Mouse (Mus musculus): Measurements from ENCODE around the gene Tshz2. TPM values are rescaled to one million over a fixed set of nuclear protein-coding genes. Genes with fewer than 3 reads are reported as not detected.

Tshz2 gene
- polyA plus RNA-seq, 1 experiment: not detected

- no peak overlapping the region for H3ac ChIP-seq (ENCODE audit: control insufficient read depth, insufficient read length, low read depth)
- H3K27me3 ChIP-seq (ENCODE audit: control insufficient read depth, insufficient read depth, insufficient read length): no peaks in the 10 kb centered on the region
- H3K79me3 ChIP-seq (ENCODE audit: low read depth): no peaks in the 10 kb centered on the region
- no peak overlapping the region for H3K4me3 ChIP-seq (ENCODE audit: insufficient read depth, poor library complexity, severe bottlenecking)
- H3K79me2 ChIP-seq (ENCODE audit: control insufficient read depth, insufficient read depth): no peaks in the 10 kb centered on the region
- H3K36me3 ChIP-seq (ENCODE audit: control insufficient read depth, insufficient read depth): no peaks in the 10 kb centered on the region
- TF ChIP-seq FOSL1 (IDR thresholded peaks at IDR 0.05; ENCODE audit: insufficient read depth, low read length, poor library complexity, severe bottlenecking) (no peak), MYOD1 (IDR thresholded peaks at IDR 0.05; ENCODE audit: control insufficient read depth, insufficient read length, low read depth) (no peak), USF1 (IDR thresholded peaks at IDR 0.05; ENCODE audit: low read depth) (no peak), CTCF (IDR thresholded peaks at IDR 0.05; ENCODE audit: control insufficient read depth, insufficient read depth, insufficient read length) (no peak), MYOG (IDR thresholded peaks at IDR 0.05; ENCODE audit: control insufficient read depth, extremely low read depth, insufficient read length) (no peak), CEBPB (IDR thresholded peaks at IDR 0.05; ENCODE audit: low read depth) (no peak), MAX (IDR thresholded peaks at IDR 0.05) (no peak)
Observed at GRCm38 (mm10) chr2:170037346-170037745, 404.5 kb downstream of the Tshz2 start.

- TF ChIP-seq CEBPB (IDR thresholded peaks at IDR 0.05; ENCODE audit: low read depth): no peak
- no peak for TF ChIP-seq FOSL1 (IDR thresholded peaks at IDR 0.05; ENCODE audit: insufficient read depth, low read length, poor library complexity, severe bottlenecking)
- no peak for TF ChIP-seq MYOD1 (IDR thresholded peaks at IDR 0.05; ENCODE audit: control insufficient read depth, insufficient read length, low read depth)
- no peak for TF ChIP-seq USF1 (IDR thresholded peaks at IDR 0.05; ENCODE audit: low read depth)
- TF ChIP-seq MAX (IDR thresholded peaks at IDR 0.05): no peak
- TF ChIP-seq MYOG (IDR thresholded peaks at IDR 0.05; ENCODE audit: control insufficient read depth, extremely low read depth, insufficient read length): no peak
- no peak for TF ChIP-seq CTCF (IDR thresholded peaks at IDR 0.05; ENCODE audit: control insufficient read depth, insufficient read depth, insufficient read length)
- H3K4me3 ChIP-seq (ENCODE audit: insufficient read depth, poor library complexity, severe bottlenecking): no peak overlapping the region
- no peaks in the 10 kb centered on the region for H3K36me3 ChIP-seq (ENCODE audit: control insufficient read depth, insufficient read depth)
- H3K27me3 ChIP-seq (ENCODE audit: control insufficient read depth, insufficient read depth, insufficient read length): no peaks in the 10 kb centered on the region
- no peaks in the 10 kb centered on the region for H3K79me2 ChIP-seq (ENCODE audit: control insufficient read depth, insufficient read depth)
- H3K79me3 ChIP-seq (ENCODE audit: low read depth): no peaks in the 10 kb centered on the region
- H3ac ChIP-seq (ENCODE audit: control insufficient read depth, insufficient read length, low read depth): no peak overlapping the region
Observed at GRCm38 (mm10) chr2:170039772-170040171, 407.0 kb downstream of the Tshz2 start.

GRCm38 (mm10) chr2:170041101-170041500, 408.3 kb downstream of the Tshz2 start:
- no peak overlapping the region for H3K4me3 ChIP-seq (ENCODE audit: insufficient read depth, poor library complexity, severe bottlenecking)
- no peaks in the 10 kb centered on the region for H3K79me2 ChIP-seq (ENCODE audit: control insufficient read depth, insufficient read depth)
- no peaks in the 10 kb centered on the region for H3K36me3 ChIP-seq (ENCODE audit: control insufficient read depth, insufficient read depth)
- TF ChIP-seq USF1 (IDR thresholded peaks at IDR 0.05; ENCODE audit: low read depth): no peak
- TF ChIP-seq MYOG (IDR thresholded peaks at IDR 0.05; ENCODE audit: control insufficient read depth, extremely low read depth, insufficient read length): no peak
- TF ChIP-seq CEBPB (IDR thresholded peaks at IDR 0.05; ENCODE audit: low read depth): no peak
- no peak for TF ChIP-seq MAX (IDR thresholded peaks at IDR 0.05)
- TF ChIP-seq MYOD1 (IDR thresholded peaks at IDR 0.05; ENCODE audit: control insufficient read depth, insufficient read length, low read depth): no peak
- TF ChIP-seq FOSL1 (IDR thresholded peaks at IDR 0.05; ENCODE audit: insufficient read depth, low read length, poor library complexity, severe bottlenecking): no peak
- no peak for TF ChIP-seq CTCF (IDR thresholded peaks at IDR 0.05; ENCODE audit: control insufficient read depth, insufficient read depth, insufficient read length)
- H3K27me3 ChIP-seq (ENCODE audit: control insufficient read depth, insufficient read depth, insufficient read length): no peaks in the 10 kb centered on the region
- no peaks in the 10 kb centered on the region for H3K79me3 ChIP-seq (ENCODE audit: low read depth)
- H3ac ChIP-seq (ENCODE audit: control insufficient read depth, insufficient read length, low read depth): no peak overlapping the region

DNA sequence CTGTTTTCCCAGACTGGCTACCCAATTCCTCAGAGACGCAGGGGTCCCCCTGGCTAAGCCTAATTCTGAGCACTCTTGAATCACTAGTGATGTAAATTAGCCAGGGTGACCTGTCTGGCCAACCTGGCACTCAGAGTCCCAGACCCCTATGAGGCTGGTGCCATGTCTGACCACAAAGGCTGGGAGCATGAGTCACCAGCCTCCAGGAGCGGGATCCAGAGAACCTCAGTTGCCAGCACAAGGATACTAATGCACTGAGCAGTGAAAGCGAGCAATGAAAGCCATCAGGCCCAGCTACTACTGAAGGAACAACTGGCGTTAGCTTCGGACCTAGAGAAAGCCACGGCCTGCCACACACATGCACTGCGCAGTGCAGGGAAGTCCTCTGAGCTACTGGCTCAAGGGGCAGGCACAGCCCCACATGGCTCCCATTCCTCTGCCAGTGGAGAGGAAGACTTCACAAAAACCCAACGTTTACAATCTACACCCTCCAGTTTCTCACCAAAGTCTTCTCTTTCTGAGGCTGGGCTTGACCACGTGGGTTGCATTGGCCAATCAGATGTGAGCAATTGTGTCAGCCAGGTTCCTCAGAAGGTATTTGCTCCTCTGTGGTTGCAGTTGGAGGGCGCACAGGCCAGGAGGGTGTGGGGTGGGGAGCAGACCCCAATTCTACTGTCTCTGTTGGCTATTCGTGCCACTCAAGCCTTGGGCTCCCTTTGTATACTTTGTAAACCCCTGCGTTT, 409.8 kb downstream of the Tshz2 start:
- no peak overlapping the region for H3K4me3 ChIP-seq (ENCODE audit: insufficient read depth, poor library complexity, severe bottlenecking)
- no peaks in the 10 kb centered on the region for H3K79me3 ChIP-seq (ENCODE audit: low read depth)
- H3ac ChIP-seq (ENCODE audit: control insufficient read depth, insufficient read length, low read depth): no peak overlapping the region
- H3K79me2 ChIP-seq (ENCODE audit: control insufficient read depth, insufficient read depth): no peaks in the 10 kb centered on the region
- no peaks in the 10 kb centered on the region for H3K27me3 ChIP-seq (ENCODE audit: control insufficient read depth, insufficient read depth, insufficient read length)
- no peaks in the 10 kb centered on the region for H3K36me3 ChIP-seq (ENCODE audit: control insufficient read depth, insufficient read depth)
- no peak for TF ChIP-seq CTCF (IDR thresholded peaks at IDR 0.05; ENCODE audit: control insufficient read depth, insufficient read depth, insufficient read length)
- peak; percentile 54 for TF ChIP-seq USF1 (IDR thresholded peaks at IDR 0.05; ENCODE audit: low read depth)

DNA sequence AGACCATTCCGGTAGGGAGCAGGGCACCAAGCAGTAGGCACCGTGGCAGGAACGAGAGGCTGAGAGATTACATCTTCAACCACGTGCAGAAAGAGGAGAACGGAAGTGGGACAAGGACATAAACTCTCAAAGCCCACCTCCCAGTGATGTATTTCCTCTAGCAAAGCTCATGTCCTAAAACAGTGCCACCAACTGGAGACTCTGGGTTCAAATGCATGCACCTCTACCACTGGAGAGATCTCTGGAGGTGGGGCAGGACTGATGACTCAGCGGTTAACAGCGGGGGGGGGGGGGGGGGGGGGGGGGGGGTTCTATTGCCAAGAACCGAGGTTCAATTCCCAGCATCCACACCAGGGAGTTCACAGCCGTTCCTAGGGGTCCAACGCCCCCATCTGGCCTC, 410.5 kb downstream of the Tshz2 start:
- no peaks in the 10 kb centered on the region for H3K27me3 ChIP-seq (ENCODE audit: control insufficient read depth, insufficient read depth, insufficient read length)

More for the DNA sequence above, 410.5 kb downstream of the Tshz2 start:
- Histone ChIP-seq H3ac (ENCODE audit: control insufficient read depth, insufficient read length, low read depth) (no peak overlapping the region), H3K4me3 (ENCODE audit: insufficient read depth, poor library complexity, severe bottlenecking) (no peak overlapping the region), H3K36me3 (ENCODE audit: control insufficient read depth, insufficient read depth) (no peaks in the 10 kb centered on the region), H3K79me2 (ENCODE audit: control insufficient read depth, insufficient read depth) (no peaks in the 10 kb centered on the region), H3K79me3 (ENCODE audit: low read depth) (no peaks in the 10 kb centered on the region)
- no peak for TF ChIP-seq MYOG (IDR thresholded peaks at IDR 0.05; ENCODE audit: control insufficient read depth, extremely low read depth, insufficient read length)
- no peak for TF ChIP-seq CTCF (IDR thresholded peaks at IDR 0.05; ENCODE audit: control insufficient read depth, insufficient read depth, insufficient read length)
- no peak for TF ChIP-seq CEBPB (IDR thresholded peaks at IDR 0.05; ENCODE audit: low read depth)
- TF ChIP-seq FOSL1 (IDR thresholded peaks at IDR 0.05; ENCODE audit: insufficient read depth, low read length, poor library complexity, severe bottlenecking): no peak
- TF ChIP-seq MYOD1 (IDR thresholded peaks at IDR 0.05; ENCODE audit: control insufficient read depth, insufficient read length, low read depth): no peak
- TF ChIP-seq MAX (IDR thresholded peaks at IDR 0.05): no peak
- TF ChIP-seq USF1 (IDR thresholded peaks at IDR 0.05; ENCODE audit: low read depth): no peak
